Mouse (Mus musculus) limb, embryonic 10.5 days (tissue): ENCODE measurements around the gene Adgrd1. TPM values are rescaled to one million over a fixed set of nuclear protein-coding genes. Genes with fewer than 3 reads are reported as not detected.

Experiments used
- DNase-seq: peaks from one replicate; pipeline ENCODE4 v3.0.0-alpha.2; 2017; ENCODE audit warnings: low spot score
- H3K27ac ChIP-seq: fragments of 300-500 bp; sonication (generic); 2 replicates; pipeline ENCODE4 v1.5.1; 2016; ENCODE audit warnings: mild to moderate bottlenecking
- H3K27me3 ChIP-seq: fragments of 300-500 bp; sonication (generic); 2 replicates; pipeline ENCODE4 v1.6.1; 2016; ENCODE audit warnings: low read depth, mild to moderate bottlenecking; ENCODE audit not compliant: poor library complexity, severe bottlenecking
- H3K36me3 ChIP-seq: fragments of 300-500 bp; sonication (generic); 2 replicates; pipeline ENCODE4 v1.6.1; 2016; ENCODE audit warnings: mild to moderate bottlenecking, moderate library complexity
- H3K4me1 ChIP-seq: fragments of 300-500 bp; sonication (generic); 2 replicates; pipeline ENCODE4 v1.6.1; 2016
- H3K4me3 ChIP-seq: fragments of 300-500 bp; sonication (generic); 2 replicates; pipeline ENCODE4 v1.5.1; 2016; ENCODE audit warnings: mild to moderate bottlenecking, moderate library complexity
- H3K9me3 ChIP-seq: fragments of 300-500 bp; sonication (generic); replicated peaks from 2 replicates; pipeline ENCODE4 v1.6.1; 2016; ENCODE audit warnings: mild to moderate bottlenecking
- WGBS: fragments of 180-500 bp; shearing (Covaris S2); methylation state at CpG from one replicate; pipeline ENCODE4 v1.1.7; 2016; 5-methylcytosine and 5-hydroxymethylcytosine counted together
- polyA plus RNA-seq: library from polyadenylated mRNA; unstranded; fragments of >200 nt; fragmentation: Nextera tagmentation; extraction: Ambion mirVana; gene quantifications from 2 replicates; pipeline ENCODE4 v1.2.1, GENCODE M21; 2016

Adgrd1 gene
- polyA plus RNA-seq, 1 experiment from 2014 or later = not detected

DNA sequence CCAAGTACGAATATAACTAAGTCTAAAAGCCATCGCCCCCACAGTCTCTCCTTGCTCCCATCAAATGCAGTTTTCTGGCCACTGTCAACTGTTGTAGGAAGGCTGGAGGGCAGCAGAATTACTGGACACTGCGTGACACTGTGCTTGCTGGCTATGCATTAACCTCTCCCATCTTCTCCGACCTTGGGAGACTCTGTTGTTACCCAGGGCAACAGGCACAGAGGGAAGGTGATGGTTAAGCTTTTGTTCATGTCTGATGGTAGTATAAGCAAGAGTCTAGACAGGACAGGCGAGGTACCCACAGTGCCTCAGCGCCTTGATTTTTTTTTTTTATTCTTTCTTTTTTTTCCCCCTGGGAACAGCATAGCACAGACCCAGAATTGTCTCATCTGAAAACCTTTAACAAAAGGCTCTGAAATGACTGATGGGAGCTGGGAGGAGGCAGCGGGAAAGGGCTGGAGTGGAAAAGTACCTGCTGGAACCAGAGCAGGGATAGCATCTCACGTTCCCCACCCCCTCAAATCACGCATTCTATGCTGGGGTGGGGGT lies 100.5 kb downstream of the Adgrd1 start:
- Histone ChIP-seq H3K27ac (no peak overlapping the region), H3K4me3 (no peak overlapping the region), H3K9me3 (no peaks in the 10 kb centered on the region), H3K4me1 (peaks cover 10% of the 10 kb centered on the region), H3K36me3 (no peaks in the 10 kb centered on the region), H3K27me3 (no peaks in the 10 kb centered on the region)
- WGBS = 79% methylated on average over 9 of the region's 9 CpGs
- no peak for DNase-seq

DNA sequence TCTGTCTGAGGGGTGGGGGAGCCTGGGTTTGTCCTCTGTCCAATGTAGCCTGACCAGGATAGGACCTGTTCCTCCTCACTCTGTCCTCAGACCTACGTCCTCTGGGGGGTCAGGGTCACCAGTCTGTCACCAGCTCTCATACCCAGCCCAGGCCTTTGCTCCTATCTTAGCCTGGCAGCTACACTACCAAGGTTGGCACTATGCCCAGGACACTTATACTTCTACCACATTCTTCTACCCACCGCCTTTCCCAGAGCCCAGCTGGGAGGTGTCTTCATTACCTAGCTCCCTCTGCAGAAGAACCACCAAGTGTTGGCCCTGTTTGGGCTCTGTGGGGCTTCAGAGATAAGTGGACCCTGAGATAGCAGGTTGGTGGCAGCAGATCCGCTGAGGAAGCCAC lies 103.6 kb downstream of the Adgrd1 start:
- H3K27me3 ChIP-seq = no peaks in the 10 kb centered on the region
- 91% methylated on average over 3 of the region's 3 CpGs for WGBS

DNA sequence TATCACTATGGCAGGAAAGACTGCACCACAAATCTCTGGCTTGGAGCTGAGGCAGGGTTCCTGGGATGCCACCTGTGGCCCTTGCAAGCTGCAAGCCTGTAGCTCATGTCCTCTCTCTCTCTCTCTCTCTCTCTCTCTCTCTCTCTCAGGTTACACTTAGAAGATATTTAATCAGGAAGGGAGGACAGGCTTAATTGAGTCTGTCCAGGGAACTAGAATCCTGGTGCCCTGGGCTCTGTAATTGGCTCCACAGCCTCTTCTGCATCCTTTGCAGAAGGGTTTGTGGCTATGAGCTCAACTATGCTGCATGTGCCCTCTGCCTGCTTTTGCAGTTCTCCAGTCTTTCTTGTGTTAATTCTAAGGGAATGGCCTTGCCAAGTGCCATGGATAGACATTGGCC lies 111.7 kb downstream of the Adgrd1 start:
- no peak for DNase-seq
- H3K36me3 ChIP-seq = no peaks in the 10 kb centered on the region

More for the DNA sequence above, 103.6 kb downstream of the Adgrd1 start:
- Histone ChIP-seq H3K4me1 (peaks cover 13% of the 10 kb centered on the region), H3K4me3 (no peak overlapping the region), H3K27ac (no peak overlapping the region), H3K36me3 (no peaks in the 10 kb centered on the region), H3K9me3 (no peaks in the 10 kb centered on the region)
- no peak for DNase-seq

DNA sequence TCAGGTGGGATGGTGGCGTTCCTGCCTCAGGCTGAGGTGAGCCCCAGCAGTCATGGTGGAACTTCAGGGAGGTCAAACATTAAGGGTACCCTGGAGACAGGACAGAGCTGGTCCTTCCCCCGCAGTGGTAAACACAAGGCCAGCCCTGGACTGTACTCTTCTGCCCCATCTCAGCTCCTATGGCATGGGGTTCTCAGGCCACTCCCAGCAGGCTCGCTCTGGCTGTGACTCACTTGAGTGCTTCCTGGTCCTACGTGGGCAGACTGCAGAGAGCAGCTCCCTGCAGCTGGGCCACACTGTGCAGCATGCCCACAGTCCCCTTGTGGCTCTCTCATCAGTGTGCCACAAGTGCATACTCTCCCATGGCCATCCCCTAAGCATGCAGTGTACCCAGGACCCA lies 112.3 kb downstream of the Adgrd1 start:
- H3K9me3 ChIP-seq = no peaks in the 10 kb centered on the region
- DNase-seq = no peak
- H3K4me1 ChIP-seq = peaks cover 5% of the 10 kb centered on the region; the same call in 1 of the 2 replicates
- no peaks in the 10 kb centered on the region for H3K36me3 ChIP-seq
- H3K27me3 ChIP-seq = no peaks in the 10 kb centered on the region
- no peak overlapping the region for H3K27ac ChIP-seq
- 85% methylated on average over 4 of the region's 4 CpGs for WGBS
- H3K4me3 ChIP-seq = no peak overlapping the region

More for the DNA sequence above, 111.7 kb downstream of the Adgrd1 start:
- H3K4me3 ChIP-seq = no peak overlapping the region
- no peak overlapping the region for H3K27ac ChIP-seq
- H3K9me3 ChIP-seq = no peaks in the 10 kb centered on the region
- peaks cover 9% of the 10 kb centered on the region; the same call in 1 of the 2 replicates for H3K4me1 ChIP-seq
- H3K27me3 ChIP-seq = no peaks in the 10 kb centered on the region

DNA sequence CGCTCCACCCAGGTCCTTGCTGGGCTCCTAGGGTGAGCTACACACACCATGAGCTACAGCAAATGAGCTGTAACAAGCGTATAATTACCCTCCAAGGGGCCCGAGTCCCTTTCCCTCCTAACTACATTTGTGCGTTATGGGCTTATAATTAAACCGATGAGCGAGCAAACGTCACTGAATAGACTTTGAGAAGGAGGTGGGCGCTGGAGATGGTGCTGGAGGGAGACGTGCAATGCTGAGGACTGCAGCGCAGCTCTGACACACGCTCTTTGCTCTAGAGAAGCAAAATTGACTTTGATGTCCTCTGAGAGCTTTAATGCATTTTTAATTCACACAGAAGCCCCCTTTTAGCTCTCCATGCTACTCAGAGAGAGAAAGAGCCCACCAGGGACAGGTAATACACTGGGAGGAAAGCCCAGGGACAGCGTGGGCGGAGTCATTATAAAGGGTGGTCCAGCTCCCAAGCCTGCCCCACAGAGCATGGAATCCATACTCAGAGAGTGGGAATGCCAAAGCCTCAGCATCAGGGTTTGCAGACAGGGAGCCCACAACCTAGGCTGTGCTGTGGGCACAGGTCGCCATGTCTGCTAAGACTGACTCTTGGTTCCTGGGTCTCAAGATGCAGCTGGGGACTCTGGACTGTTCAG lies 115.0 kb downstream of the Adgrd1 start:
- 75% methylated on average over 14 of the region's 14 CpGs for WGBS
- no peak for DNase-seq
- Histone ChIP-seq H3K4me1 (peaks cover 4% of the 10 kb centered on the region; the same call in 1 of the 2 replicates), H3K9me3 (no peaks in the 10 kb centered on the region), H3K27ac (no peak overlapping the region), H3K27me3 (no peaks in the 10 kb centered on the region), H3K36me3 (no peaks in the 10 kb centered on the region), H3K4me3 (no peak overlapping the region)

DNA sequence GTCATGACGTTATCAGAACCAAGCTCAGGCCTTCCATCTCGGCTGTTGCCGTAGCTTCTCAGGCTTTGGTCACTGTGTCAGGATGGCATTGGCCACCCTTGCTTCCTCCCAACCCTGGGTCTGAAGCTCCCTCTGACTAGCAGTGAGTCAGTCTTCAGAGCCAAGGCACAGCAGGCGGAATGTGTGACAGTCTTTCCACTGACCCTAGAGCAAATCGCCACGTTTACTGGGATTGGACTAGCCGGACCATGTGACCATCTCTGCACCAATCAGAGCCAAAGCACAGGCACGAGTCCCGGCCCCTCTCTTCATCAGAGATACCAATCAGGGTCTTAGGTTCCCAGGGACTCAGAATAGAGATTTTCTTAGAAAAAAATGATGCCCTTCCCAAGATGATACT lies 117.5 kb downstream of the Adgrd1 start:
- no peak for DNase-seq
- no peaks in the 10 kb centered on the region for H3K36me3 ChIP-seq
- H3K27ac ChIP-seq = no peak overlapping the region
- H3K4me3 ChIP-seq = no peak overlapping the region
- H3K27me3 ChIP-seq = peaks cover 4% of the 10 kb centered on the region; the same call in 1 of the 2 replicates
- WGBS = 56% methylated on average over 9 of the region's 9 CpGs
- no peaks in the 10 kb centered on the region for H3K9me3 ChIP-seq
- peaks cover 22% of the 10 kb centered on the region for H3K4me1 ChIP-seq

DNA sequence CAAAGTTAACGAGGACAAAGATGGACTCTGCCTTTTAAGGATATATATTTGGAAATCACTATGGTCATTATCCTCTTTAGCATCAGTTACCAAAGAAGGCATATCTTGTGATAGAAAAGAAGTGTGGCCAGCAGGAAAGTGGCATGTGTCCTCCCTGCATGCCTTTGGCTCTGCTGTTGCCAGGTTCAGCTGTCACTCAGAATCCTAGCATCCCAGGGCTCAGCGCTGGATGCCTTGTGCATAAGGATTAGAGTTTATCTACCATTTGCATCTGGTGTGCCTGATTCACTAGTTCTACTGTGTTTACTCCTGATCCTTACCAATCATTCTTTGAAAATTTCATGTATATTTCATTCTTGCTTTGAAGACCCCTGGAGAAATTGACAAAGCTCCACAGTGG lies 119.5 kb downstream of the Adgrd1 start:
- no peaks in the 10 kb centered on the region for H3K9me3 ChIP-seq
- H3K4me1 ChIP-seq = peaks cover 22% of the 10 kb centered on the region
- peaks cover 4% of the 10 kb centered on the region; the same call in 1 of the 2 replicates for H3K27me3 ChIP-seq
- H3K4me3 ChIP-seq = no peak overlapping the region
- no peak for DNase-seq
- H3K36me3 ChIP-seq = no peaks in the 10 kb centered on the region
- no peak overlapping the region for H3K27ac ChIP-seq
- WGBS = 95% methylated on average over 2 of the region's 2 CpGs

DNA sequence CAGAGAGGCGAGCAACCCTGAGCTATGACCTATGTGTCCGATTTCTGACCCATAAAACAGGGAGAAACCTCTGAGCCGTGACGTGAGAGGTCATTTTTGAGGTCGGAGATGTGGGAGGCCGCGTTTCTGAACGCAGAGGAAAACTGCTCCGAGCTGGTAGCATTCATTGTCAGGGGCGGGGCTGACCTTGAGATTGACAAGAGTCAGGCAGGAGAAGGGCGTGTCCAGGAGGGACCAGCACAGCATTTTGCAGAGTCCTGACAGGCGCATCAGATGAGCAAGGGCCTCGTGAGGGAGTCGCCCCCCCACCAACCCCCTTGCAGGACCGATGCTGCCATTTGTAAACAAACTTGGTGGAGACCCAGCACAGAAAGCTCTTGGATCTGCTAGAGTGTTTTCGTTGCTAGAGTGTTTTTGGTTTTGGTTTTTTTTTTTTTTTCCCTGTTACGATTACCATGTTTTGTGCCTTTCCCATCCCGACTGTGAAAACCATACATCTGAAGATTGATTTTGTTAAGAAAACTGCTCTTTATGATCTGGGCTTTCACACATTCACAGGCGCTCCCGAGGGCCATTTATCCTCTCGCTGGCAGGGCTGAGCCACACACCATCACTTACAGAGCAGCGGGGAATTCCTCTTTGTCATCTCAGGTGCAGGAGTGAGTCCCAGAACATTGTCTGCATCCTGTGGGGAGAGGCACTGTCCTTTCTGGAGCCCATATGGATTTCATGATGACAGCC lies 121.1 kb downstream of the Adgrd1 start:
- H3K27me3 ChIP-seq = peaks cover 4% of the 10 kb centered on the region; the same call in 1 of the 2 replicates
- WGBS = 9% methylated on average over 22 of the region's 22 CpGs
- no peak overlapping the region for H3K27ac ChIP-seq

DNA sequence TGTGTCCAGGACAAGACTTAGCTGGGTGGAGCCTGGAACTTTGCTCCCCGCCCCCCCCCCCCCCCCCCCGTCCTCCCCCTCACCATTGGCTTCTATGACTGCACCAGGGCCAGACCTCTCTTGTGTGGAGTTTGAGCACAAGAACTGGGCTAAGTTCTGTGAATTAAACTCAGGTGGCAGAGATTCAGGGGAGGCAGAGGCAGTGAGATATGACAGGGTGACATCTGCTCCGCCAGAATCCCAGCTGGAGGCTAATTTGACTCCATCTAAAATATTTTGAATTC lies 121.6 kb downstream of the Adgrd1 start:
- Histone ChIP-seq H3K9me3 (no peaks in the 10 kb centered on the region), H3K27ac (no peak overlapping the region), H3K4me3 (peak overlapping the region; percentile 27), H3K4me1 (peaks cover 19% of the 10 kb centered on the region), H3K27me3 (peaks cover 4% of the 10 kb centered on the region; the same call in 1 of the 2 replicates), H3K36me3 (no peaks in the 10 kb centered on the region)
- 26% methylated on average over 1 of the region's 3 CpGs for WGBS
- DNase-seq = no peak

More for the DNA sequence above, 121.1 kb downstream of the Adgrd1 start:
- H3K36me3 ChIP-seq = no peaks in the 10 kb centered on the region
- H3K4me3 ChIP-seq = peak overlapping the region; percentile 27
- H3K4me1 ChIP-seq = peaks cover 19% of the 10 kb centered on the region
- no peaks in the 10 kb centered on the region for H3K9me3 ChIP-seq
- peak; percentile 38 for DNase-seq

DNA sequence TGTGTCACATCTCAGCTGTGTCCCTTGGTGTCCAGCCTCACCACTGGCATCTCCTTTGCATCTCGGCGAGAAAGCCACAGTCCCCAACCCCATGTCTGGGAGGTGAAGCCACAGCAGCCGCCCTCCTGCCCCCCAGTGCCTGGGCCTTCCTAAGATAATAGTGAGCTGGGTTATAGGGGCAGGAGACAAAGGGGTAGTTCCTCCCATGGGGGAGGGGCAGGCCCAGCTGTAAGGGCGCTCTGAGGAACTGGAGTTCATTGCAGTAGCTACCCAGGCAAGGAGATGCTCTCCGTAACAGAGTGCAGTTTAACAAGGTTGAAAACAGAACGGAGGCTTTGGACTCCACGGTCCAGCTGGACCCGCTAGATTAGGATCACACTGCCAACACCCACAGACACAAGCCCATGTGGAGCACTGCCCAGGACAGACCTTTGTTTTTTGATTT lies 122.0 kb downstream of the Adgrd1 start:
- no peak overlapping the region for H3K4me3 ChIP-seq
- 0 out of 2 replicates have a peak overlapping the region, but pooled peaks have one; percentile 25 for H3K27ac ChIP-seq
- no peak for DNase-seq

DNA sequence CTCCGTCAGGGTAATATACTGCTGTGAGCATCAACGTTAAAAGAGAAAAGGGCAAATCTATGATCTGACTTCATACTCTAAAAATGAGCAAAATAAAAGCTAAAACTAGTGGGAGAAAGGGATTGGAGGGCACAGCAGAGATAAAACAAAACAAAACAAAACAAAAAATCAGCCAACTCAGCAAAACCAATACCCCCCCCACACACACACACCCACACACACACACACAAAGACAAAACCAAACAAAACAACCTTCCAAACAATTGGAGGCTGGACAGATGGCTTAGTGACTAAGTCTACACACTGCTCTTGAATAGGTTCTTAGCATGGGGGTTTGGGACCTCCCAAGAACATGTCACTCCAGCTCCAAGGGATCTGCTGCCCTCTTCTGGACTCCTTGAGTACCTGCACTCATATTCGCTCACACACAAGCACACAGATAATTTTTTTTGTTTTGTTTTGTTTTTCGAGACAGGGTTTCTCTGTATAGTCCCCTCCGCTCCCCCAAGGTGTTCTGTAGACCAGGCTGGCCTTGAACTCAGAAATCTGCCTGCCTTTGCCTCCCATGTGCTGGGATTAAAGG lies 122.7 kb downstream of the Adgrd1 start:
- Histone ChIP-seq H3K9me3 (no peaks in the 10 kb centered on the region), H3K4me3 (no peak overlapping the region), H3K27me3 (peaks cover 4% of the 10 kb centered on the region; the same call in 1 of the 2 replicates), H3K27ac (no peak overlapping the region), H3K36me3 (no peaks in the 10 kb centered on the region), H3K4me1 (peaks cover 19% of the 10 kb centered on the region)
- DNase-seq = no peak
- WGBS = 90% methylated on average over 5 of the region's 5 CpGs

More for the DNA sequence above, 122.0 kb downstream of the Adgrd1 start:
- Histone ChIP-seq H3K4me1 (peaks cover 19% of the 10 kb centered on the region), H3K9me3 (no peaks in the 10 kb centered on the region), H3K36me3 (no peaks in the 10 kb centered on the region), H3K27me3 (peaks cover 4% of the 10 kb centered on the region; the same call in 1 of the 2 replicates)
- WGBS = 20% methylated on average over 8 of the region's 8 CpGs

DNA sequence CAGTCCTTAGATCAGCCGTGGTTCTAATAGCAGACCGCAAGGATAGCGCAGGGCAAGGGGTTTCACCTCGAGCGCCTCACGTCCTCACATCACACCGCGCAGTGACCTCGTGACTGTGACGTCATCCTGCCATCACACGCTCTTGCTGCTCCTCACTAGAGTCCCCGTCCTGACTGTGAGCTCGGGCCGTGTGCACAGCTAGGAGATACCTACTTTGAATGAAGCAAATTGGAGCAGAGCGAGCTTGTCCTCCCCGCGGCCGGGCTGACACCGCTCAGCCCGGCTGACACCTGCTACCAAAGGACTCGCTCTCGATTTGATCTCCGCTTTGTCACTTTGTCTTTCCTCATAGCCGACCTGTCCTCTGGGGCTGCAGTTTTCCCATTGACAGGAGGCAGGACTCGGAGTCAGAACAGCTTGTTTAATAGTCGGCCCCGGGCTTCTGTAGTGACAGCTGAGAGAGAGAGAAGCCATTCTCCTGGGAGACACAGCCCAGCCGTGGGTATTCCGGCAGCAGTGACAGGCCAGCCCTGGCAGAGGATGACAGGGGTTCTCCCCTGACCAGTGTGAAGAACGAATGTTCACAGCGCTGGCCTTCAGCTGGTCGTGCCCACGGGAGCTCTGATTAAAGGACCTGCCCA lies 129.4 kb downstream of the Adgrd1 start:
- no peaks in the 10 kb centered on the region for H3K9me3 ChIP-seq
- H3K36me3 ChIP-seq = no peaks in the 10 kb centered on the region
- no peaks in the 10 kb centered on the region for H3K4me1 ChIP-seq
- WGBS = 67% methylated on average over 33 of the region's 33 CpGs
- no peak overlapping the region for H3K4me3 ChIP-seq
- H3K27me3 ChIP-seq = no peaks in the 10 kb centered on the region
- no peak overlapping the region for H3K27ac ChIP-seq
- DNase-seq = no peak
